Mouse (Mus musculus): ENCODE results near the gene Gm17535.
"Not testable (repeated sequence)": the region's sequence is repeated elsewhere in the genome, so short reads cannot be mapped to it uniquely, and the experiment has no call there.

GRCm38 (mm10) chr9:3026741-3027140, 7.7 kb upstream of the Gm17535 start:
- not testable (repeated sequence) for TF ChIP-seq POLR2A (IDR thresholded peaks at IDR 0.05; ENCODE audit: borderline replicate concordance, extremely low read depth, insufficient read depth, insufficient read length, poor library complexity, severe bottlenecking); CTCF (IDR thresholded peaks at IDR 0.05; ENCODE audit: borderline replicate concordance, extremely low read depth, insufficient read depth, insufficient read length)

Measured in brain, embryonic 14.5 days (tissue).